8 mouse cellular contexts compared by ENCODE assay signal in genomic region chr19:41761529-41761928, GRCm38 (mm10). TPM values are rescaled to one million over a fixed set of nuclear protein-coding genes. Genes with fewer than 3 reads are reported as not detected.
A peak's percentile ranks its signal among the peaks of the same experiment; 100 is the strongest.
DNase-seq lines count a peak whose midpoint lies in the region; ATAC-seq and TF ChIP-seq lines count a peak whose summit lies in the region.

No protein-coding gene starts in this region.

- no peak for TF ChIP-seq EP300 in MEL (IDR thresholded peaks at IDR 0.05; ENCODE audit: low read depth in 1 of 2, low read length in 2 of 2)
- no peak for TF ChIP-seq EP300 in liver, embryonic 14.5 days (IDR thresholded peaks at IDR 0.05; ENCODE audit: low read depth)

- H3K27me3 ChIP-seq in MEL (ENCODE audit: control insufficient read depth in 1 of 2, insufficient read depth in 2 of 2, low read length in 2 of 2) = no peaks in the 10 kb centered on the region
- no peaks in the 10 kb centered on the region for H3K27me3 ChIP-seq in liver, embryonic 14.5 days (ENCODE audit: control insufficient read depth, insufficient read depth, low read length)

- H3K4me2 ChIP-seq in liver, embryonic 14.5 days (ENCODE audit: low read depth) = no peak overlapping the region

- H3K36me3 ChIP-seq in MEL (ENCODE audit: control insufficient read depth in 1 of 2, insufficient read depth in 2 of 2, low read length in 2 of 2) = peaks cover 0 to 2% of the 10 kb centered on the region in 2 experiments; a peak in 2 of 4 replicates
- H3K36me3 ChIP-seq in liver, embryonic 14.5 days (replicated peaks; ENCODE audit: control insufficient read depth, insufficient read depth, low read depth) = no peaks in the 10 kb centered on the region; the same call in 1 of the 2 replicates

- ATAC-seq in liver, embryonic 14.5 days (ENCODE audit: insufficient read depth) = no peak

- no peak overlapping the region for H3K9ac ChIP-seq in MEL (ENCODE audit: control insufficient read depth, low read depth, low read length, poor library complexity, severe bottlenecking)
- no peak overlapping the region for H3K9ac ChIP-seq in liver, embryonic 14.5 days (replicated peaks)

- peak; percentile 32 for TF ChIP-seq RAD21 in MEL (IDR thresholded peaks at IDR 0.05; ENCODE audit: low read depth, low read length)

- TF ChIP-seq CTCF in MEL (IDR thresholded peaks at IDR 0.05 in 2 of 3, conservative IDR thresholded peaks at IDR 0.05 in 1 of 3; ENCODE audit: control insufficient read depth in 1 of 3, insufficient read depth in 1 of 3, low read depth in 2 of 3, low read length in 3 of 3, poor library complexity in 1 of 3, severe bottlenecking in 1 of 3) = peak in 2 of 3 experiments; percentile 47 to 59; a peak in 4 of 6 replicates
- peak; percentile 68 for TF ChIP-seq CTCF in liver, embryonic 14.5 days (IDR thresholded peaks at IDR 0.05; ENCODE audit: low read depth)

- whole genome bisulfite sequencing in liver, embryonic 14.5 days (ENCODE audit: insufficient replicate concordance) = 65% methylated on average over 9 of the region's 9 CpGs

- H3K9me3 ChIP-seq in MEL (replicated peaks; ENCODE audit: insufficient read depth, low read length) = no peaks in the 10 kb centered on the region
- H3K9me3 ChIP-seq in liver, embryonic 14.5 days (ENCODE audit: control insufficient read depth, low read length) = no peaks in the 10 kb centered on the region

- no peak overlapping the region for H3K27ac ChIP-seq in MEL (ENCODE audit: control insufficient read depth, low read depth, low read length)
- no peak overlapping the region for H3K27ac ChIP-seq in liver, embryonic 14.5 days

- DNase-seq in kidney, adult 8-10 months = peak; percentile 6 to 41
- DNase-seq in kidney, adult 11 months = no peak
- DNase-seq in MEL (ENCODE audit: low read depth, low spot score) = peak; percentile 36
- peak; percentile 73 for DNase-seq in embryo, embryonic 10 days (ENCODE audit: low spot score)
- no peak for DNase-seq in liver, embryonic 14.5 days (ENCODE audit: low read depth in 3 of 3, low spot score in 3 of 3)
- no peak for DNase-seq in spleen, adult 18-20 months
- DNase-seq in right cerebral cortex, postnatal 4 days = no peak
- no peak for DNase-seq in heart, postnatal 25 days (ENCODE audit: low spot score)

- H3K4me1 ChIP-seq in MEL (ENCODE audit: control insufficient read depth in 1 of 2, insufficient read depth in 2 of 2, low read length in 2 of 2) = peaks cover 0 to 3% of the 10 kb centered on the region in 2 experiments; a peak in 1 of 4 replicates
- no peaks in the 10 kb centered on the region for H3K4me1 ChIP-seq in liver, embryonic 14.5 days (replicated peaks; ENCODE audit: control insufficient read depth in 2 of 2, insufficient read depth in 2 of 2, low read length in 1 of 2)

- TF ChIP-seq POLR2A in MEL (IDR thresholded peaks at IDR 0.05; ENCODE audit: control insufficient read depth in 1 of 2, insufficient read depth in 1 of 2, low read depth in 1 of 2, low read length in 2 of 2, poor library complexity in 1 of 2) = no peak

- intact Hi-C loops in heart, postnatal 25 days (cut with DNase I) = loop anchor here (10.0 kb wide), 2 partner anchors 447 to 677 kb away; no protein-coding TSS in a partner anchor

- H3K79me2 ChIP-seq in MEL (ENCODE audit: control insufficient read depth, insufficient read depth, low read length, poor library complexity) = no peaks in the 10 kb centered on the region

- no peak overlapping the region for H3K4me3 ChIP-seq in MEL (ENCODE audit: control insufficient read depth in 1 of 2, insufficient read depth in 1 of 2, low read depth in 2 of 2, low read length in 2 of 2)
- H3K4me3 ChIP-seq in liver, embryonic 14.5 days (ENCODE audit: insufficient read depth in 1 of 2, low read depth in 2 of 2, low read length in 2 of 2) = no peak overlapping the region

TF ChIP-seq in MEL, 35 proteins besides CTCF, POLR2A, EP300 and RAD21:
- TF ChIP-seq SMC3 (IDR thresholded peaks at IDR 0.05; ENCODE audit: low read depth, low read length) (peak; percentile 46), ETS1 (IDR thresholded peaks at IDR 0.05; ENCODE audit: low read depth, low read length) (no peak), E2F4 (IDR thresholded peaks at IDR 0.05; ENCODE audit: borderline replicate concordance, low read depth, low read length) (no peak), ZNF384 (IDR thresholded peaks at IDR 0.05; ENCODE audit: low read depth, low read length) (no peak)

RNA-seq across cellular contexts. Expression of gene Slit1, which starts 18.1 kb away (rescaled TPM):
- total RNA-seq in MEL (2012; rRNA removed) = 0.04 TPM in 1 of 2 replicates, not detected in the other
- under 1 TPM in 1 of 2 experiments, not detected in 1; 0.04 TPM for polyA plus RNA-seq in MEL (2012; ENCODE audit: insufficient read depth in 1 of 2, insufficient read length in 2 of 2, low read depth in 1 of 2, low replicate concordance in 2 of 2, missing spikeins in 1 of 2)
- 0.10 and 0.14 TPM in 2 replicates for polyA plus RNA-seq in liver, embryonic 14.5 days (2012; rRNA removed)
- not detected in 2 replicates for polyA plus RNA-seq in liver, embryonic 14.5 days (2014; fragmentation: Nextera tagmentation; extraction: Ambion mirVana)
- under 1 TPM; 0.17 to 0.31 TPM for total RNA-seq in heart, postnatal 25 days (2021)

RNA-seq across cellular contexts. Expression of gene Arhgap19, which starts 40.3 kb away (rescaled TPM):
- total RNA-seq in MEL (2012; rRNA removed) = 47.5 and 53.9 TPM in 2 replicates
- polyA plus RNA-seq in MEL (2012; ENCODE audit: insufficient read depth in 1 of 2, insufficient read length in 2 of 2, low read depth in 1 of 2, low replicate concordance in 2 of 2, missing spikeins in 1 of 2) = 10 to 100 TPM in 1 of 2 experiments, not detected in 1; 67.9 TPM
- 16.8 and 21.8 TPM in 2 replicates for polyA plus RNA-seq in liver, embryonic 14.5 days (2012; rRNA removed)
- polyA plus RNA-seq in liver, embryonic 14.5 days (2014; fragmentation: Nextera tagmentation; extraction: Ambion mirVana) = 29.5 and 30.0 TPM in 2 replicates
- 1 to 10 TPM; 1.6 to 1.8 TPM for total RNA-seq in heart, postnatal 25 days (2021)

Comparison
In these comparisons a context has a peak if more than half of its experiments do, and no peak if none do; other contexts are left out.
1. DNase-seq: peak in kidney, adult 8-10 months (2 of 2), MEL (single experiment) and embryo, embryonic 10 days (single experiment); none in kidney, adult 11 months (single experiment), liver, embryonic 14.5 days (0 of 3), spleen, adult 18-20 months (0 of 2), right cerebral cortex, postnatal 4 days (single experiment) and heart, postnatal 25 days (single experiment).
2. RNA of gene Arhgap19, which starts 40.3 kb away (total RNA-seq): 47.5 to 53.9 TPM in MEL; 1.6 to 1.8 TPM in heart, postnatal 25 days; every median in the first group is over 10 times any median in the second.